Mouse (Mus musculus) heart, postnatal 0 days (tissue): ENCODE data around the gene Elf4.

Experiments
- CTCF ChIP-seq: IDR thresholded peaks from 2 replicates; pipeline ENCODE4 v1.5.1; 2016; ENCODE audit warnings: antibody characterized with exemption, control low read depth, low read depth
- EP300 ChIP-seq: IDR thresholded peaks from 2 replicates; pipeline ENCODE4 v1.6.1; 2016; ENCODE audit warnings: antibody characterized with exemption, low read depth

DNA sequence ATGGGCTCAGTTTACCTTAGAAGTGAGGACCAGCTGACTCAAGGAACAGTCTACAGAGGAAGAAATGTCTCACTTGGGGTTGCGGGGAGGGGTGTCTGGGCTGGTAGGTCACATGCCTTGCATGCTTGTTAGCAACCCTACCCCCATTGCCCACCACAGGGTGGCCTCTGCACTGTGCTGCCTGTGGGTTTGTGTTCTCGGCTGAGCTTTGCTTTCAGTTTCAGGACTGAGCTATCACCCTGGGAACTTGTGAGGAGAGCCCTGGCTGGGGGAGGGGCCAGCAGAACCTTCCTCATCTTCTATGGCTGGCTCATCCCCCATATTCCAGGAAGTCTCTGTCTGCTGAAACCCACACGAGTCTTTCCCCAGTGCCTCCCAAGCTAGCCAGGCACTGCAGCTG, 38.3 kb downstream of the Elf4 start:
- TF ChIP-seq CTCF (no peak), EP300 (no peak)
